Comparison of ENCODE assay signal across 8 mouse cellular contexts in genomic region chr7:128524641-128525040, GRCm38 (mm10). TPM values are rescaled to one million over a fixed set of nuclear protein-coding genes. Genes with fewer than 3 reads are reported as not detected.
DNase-seq lines count a peak whose midpoint lies in the region; ATAC-seq and TF ChIP-seq lines count a peak whose summit lies in the region.

No protein-coding gene starts in this region.

- no peak for DNase-seq in kidney, adult 2 months
- DNase-seq in kidney, adult 11 months = no peak
- peak; percentile 32 for DNase-seq in MEL-GATA-1-ER (ENCODE audit: extremely low read depth, low read depth)
- DNase-seq in urinary bladder, postnatal 14 days (ENCODE audit: low spot score) = no peak
- no peak for DNase-seq in urinary bladder, postnatal 4 days (ENCODE audit: low spot score in 2 of 2)

- no peak for TF ChIP-seq CTCF in kidney, adult 2 months (conservative IDR thresholded peaks at IDR 0.05; ENCODE audit: insufficient read depth, insufficient read length, low read depth, low read length)

- no peaks in the 10 kb centered on the region for H3K9me3 ChIP-seq in heart, embryonic 16.5 days (replicated peaks; ENCODE audit: control insufficient read depth, low read length)
- no peaks in the 10 kb centered on the region for H3K9me3 ChIP-seq in liver, embryonic 15.5 days (replicated peaks)

- no peaks in the 10 kb centered on the region for H3K36me3 ChIP-seq in kidney, adult 2 months (ENCODE audit: control insufficient read depth, insufficient read depth, low read length)
- H3K36me3 ChIP-seq in heart, embryonic 16.5 days (ENCODE audit: control insufficient read depth, insufficient read depth) = no peaks in the 10 kb centered on the region
- no peaks in the 10 kb centered on the region for H3K36me3 ChIP-seq in liver, embryonic 15.5 days (replicated peaks)

- H3K27me3 ChIP-seq in kidney, adult 2 months (replicated peaks; ENCODE audit: control insufficient read depth, insufficient read depth, low read length) = no peaks in the 10 kb centered on the region
- no peaks in the 10 kb centered on the region for H3K27me3 ChIP-seq in heart, embryonic 16.5 days (ENCODE audit: control insufficient read depth, insufficient read depth, low read length)
- H3K27me3 ChIP-seq in liver, embryonic 15.5 days = peaks cover 16% of the 10 kb centered on the region

- ATAC-seq in heart, embryonic 16.5 days (replicated peaks; ENCODE audit: extremely low read depth, insufficient read depth, low FRiP score) = no peak
- ATAC-seq in liver, embryonic 15.5 days (ENCODE audit: insufficient read depth) = no peak
- no peak for ATAC-seq in inflammation-experienced regulatory T-cells, adult 6 months

- peak overlapping the region; percentile 76; the same call in 1 of the 2 replicates for H3K4me3 ChIP-seq in kidney, adult 2 months (ENCODE audit: insufficient read depth, low read depth, low read length)
- peak overlapping the region; percentile 66 for H3K4me3 ChIP-seq in heart, embryonic 16.5 days (ENCODE audit: low read length)
- peak overlapping the region; percentile 71 for H3K4me3 ChIP-seq in liver, embryonic 15.5 days (replicated peaks)

- TF ChIP-seq POLR2A in kidney, adult 2 months (IDR thresholded peaks at IDR 0.05; ENCODE audit: low read depth, low read length) = no peak

- peak overlapping the region; percentile 98 for H3K9ac ChIP-seq in heart, embryonic 16.5 days (ENCODE audit: low read length)
- H3K9ac ChIP-seq in liver, embryonic 15.5 days = peak overlapping the region; percentile 75; the same call in 1 of the 2 replicates

- peak overlapping the region; percentile 36; the same call in 1 of the 2 replicates for H3K27ac ChIP-seq in kidney, adult 2 months (ENCODE audit: insufficient read depth, low read depth, low read length)
- H3K27ac ChIP-seq in heart, embryonic 16.5 days (ENCODE audit: low read length) = peak overlapping the region; percentile 99
- peak overlapping the region; percentile 86 for H3K27ac ChIP-seq in liver, embryonic 15.5 days (replicated peaks)

- peaks cover 10% of the 10 kb centered on the region for H3K4me1 ChIP-seq in kidney, adult 2 months (ENCODE audit: control insufficient read depth, insufficient read depth, low read length)
- H3K4me1 ChIP-seq in heart, embryonic 16.5 days (ENCODE audit: control insufficient read depth, insufficient read depth, low read length) = peaks cover 37% of the 10 kb centered on the region
- H3K4me1 ChIP-seq in liver, embryonic 15.5 days (replicated peaks) = peaks cover 50% of the 10 kb centered on the region

- 30% methylated on average over 3 of the region's 3 CpGs for WGBS in kidney, adult 2 months
- 64% methylated on average over 3 of the region's 3 CpGs for WGBS in heart, embryonic 16.5 days
- WGBS in liver, embryonic 15.5 days (ENCODE audit: insufficient replicate concordance) = 75% methylated on average over 3 of the region's 3 CpGs

- H3K4me2 ChIP-seq in heart, embryonic 16.5 days (ENCODE audit: low read depth, low read length) = peak overlapping the region; percentile 63
- peak overlapping the region; percentile 93 for H3K4me2 ChIP-seq in liver, embryonic 15.5 days

RNA-seq across cellular contexts. Expression of gene Bag3, which starts 1.2 kb away (rescaled TPM):
- polyA plus RNA-seq in kidney, adult 2 months (2012; rRNA removed) = 27.6 and 28.3 TPM in 2 replicates
- 22.7 and 25.9 TPM in 2 replicates for polyA plus RNA-seq in heart, embryonic 16.5 days (2015; fragmentation: Nextera tagmentation; extraction: Ambion mirVana)
- polyA plus RNA-seq in liver, embryonic 15.5 days (2015; fragmentation: Nextera tagmentation; extraction: Ambion mirVana) = 2.6 and 2.9 TPM in 2 replicates
- polyA plus RNA-seq in inflammation-experienced regulatory T-cells, adult 6 months (2017; shearing (Covaris generic)) = 10 to 100 TPM; 10.3 to 12.7 (median 10.4) TPM

Comparison
In these comparisons a context has a peak if more than half of its experiments do, and no peak if none do; other contexts are left out.
1. H3K27ac ChIP-seq: peak in every context shown above with its lines; median percentile 99 in heart, embryonic 16.5 days; 86 in liver, embryonic 15.5 days; 36 in kidney, adult 2 months.